Mouse (Mus musculus) neutrophil, adult 5-6 weeks (primary cell): ENCODE results near the gene Bicral. TPM values are rescaled to one million over a fixed set of nuclear protein-coding genes. Genes with fewer than 3 reads are reported as not detected.
"Not testable (repeated sequence)": the region's sequence is repeated elsewhere in the genome, so short reads cannot be mapped to it uniquely, and the experiment has no call there.

Source experiments
- ATAC-seq: fragments of 151-379, 151-347 bp; 2 replicates; pipeline ENCODE4 v1.8.0; 2017; ENCODE audit warnings: mild to moderate bottlenecking, moderate TSS enrichment; ENCODE audit not compliant: insufficient number of reproducible peaks, poor library complexity, low FRiP score, severe bottlenecking; ENCODE audit errors: extremely low read depth
- total RNA-seq: library from RNA; stranded (forward); fragments of 200-1000 nt; gene quantifications from 2 replicates; pipeline ENCODE4 v1.2.3, GENCODE M21; 2017

Bicral gene
- total RNA-seq, 1 experiment from 2014 or later = 41.3 TPM

DNA sequence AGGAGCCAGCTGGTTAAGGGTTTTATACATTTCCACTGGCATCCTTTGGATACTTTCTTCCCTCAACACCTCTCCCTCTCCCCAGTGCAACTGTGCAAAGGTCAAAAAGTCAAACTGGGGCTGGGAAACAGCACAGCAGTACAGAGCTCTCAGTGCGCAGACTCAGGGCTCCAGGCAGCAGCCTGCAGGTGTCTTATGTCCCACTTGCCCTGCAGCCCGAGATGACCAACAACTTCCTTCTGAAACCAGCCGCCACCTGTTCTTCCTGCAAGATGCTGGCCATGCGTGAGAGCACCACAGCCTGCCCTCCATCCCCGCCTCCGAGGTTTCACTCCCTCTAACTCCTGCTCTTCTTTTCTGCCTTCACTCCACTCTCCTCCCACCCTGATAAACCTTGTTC lies 5.6 kb downstream of the Bicral start:
- peak; percentile 37 for ATAC-seq

DNA sequence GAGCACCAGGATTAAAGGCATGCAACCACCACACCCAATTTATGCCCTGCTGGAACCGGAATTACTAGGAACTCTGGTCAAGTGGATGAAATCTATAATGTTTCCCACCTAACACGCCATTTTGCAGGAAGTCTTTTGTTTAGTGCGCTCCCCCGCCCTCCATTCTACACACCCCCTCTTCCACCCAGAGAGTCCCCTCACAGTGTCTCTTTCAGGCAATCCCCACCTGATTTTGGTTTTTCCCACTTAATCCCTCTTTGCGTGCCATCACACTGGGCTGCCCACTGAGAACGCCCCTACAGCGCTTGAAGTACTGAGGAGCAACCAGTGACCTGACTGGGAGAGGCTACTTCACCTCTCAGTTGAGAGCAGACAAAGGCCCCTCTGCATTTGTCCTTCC lies 11.1 kb downstream of the Bicral start:
- no peak for ATAC-seq

DNA sequence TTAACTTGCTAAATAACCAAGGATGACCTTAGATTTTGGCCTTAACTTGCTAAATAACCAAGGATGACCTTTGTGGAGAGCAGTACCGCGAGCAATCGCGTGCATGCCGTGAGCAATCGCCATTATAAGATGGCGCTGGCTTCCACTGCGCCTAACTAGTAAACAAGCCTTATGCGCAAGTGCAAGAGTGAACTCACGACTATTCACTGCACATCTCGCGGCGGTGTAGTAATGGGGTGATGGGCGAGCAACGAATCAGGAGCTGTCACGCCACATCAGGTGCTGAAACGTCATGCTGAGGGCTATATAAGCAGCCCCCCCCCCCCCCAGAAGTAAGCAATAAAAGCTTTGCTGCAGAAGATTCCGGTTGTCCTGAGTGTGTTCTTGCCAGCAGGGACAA lies 11.7 kb downstream of the Bicral start:
- not testable (repeated sequence) for ATAC-seq

DNA sequence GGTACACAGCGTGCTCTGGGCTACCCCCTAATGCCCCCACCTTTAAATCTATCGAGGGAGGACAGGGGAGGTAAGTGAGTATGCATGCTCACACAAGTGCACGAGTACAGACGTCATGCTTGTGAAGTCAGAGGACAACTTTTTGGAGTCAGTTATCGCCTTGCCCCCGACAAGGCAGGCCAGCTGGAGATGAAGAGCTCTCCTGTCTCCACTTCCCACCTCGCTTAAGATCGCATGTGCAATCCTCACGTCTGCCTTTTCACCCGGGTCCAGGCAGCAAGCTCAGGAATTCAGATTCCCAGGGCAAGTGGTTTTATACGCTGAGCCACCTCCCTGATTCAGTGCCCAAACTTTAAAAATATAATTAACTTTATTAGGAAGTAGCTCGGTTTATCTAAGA lies 13.0 kb downstream of the Bicral start:
- ATAC-seq = no peak

DNA sequence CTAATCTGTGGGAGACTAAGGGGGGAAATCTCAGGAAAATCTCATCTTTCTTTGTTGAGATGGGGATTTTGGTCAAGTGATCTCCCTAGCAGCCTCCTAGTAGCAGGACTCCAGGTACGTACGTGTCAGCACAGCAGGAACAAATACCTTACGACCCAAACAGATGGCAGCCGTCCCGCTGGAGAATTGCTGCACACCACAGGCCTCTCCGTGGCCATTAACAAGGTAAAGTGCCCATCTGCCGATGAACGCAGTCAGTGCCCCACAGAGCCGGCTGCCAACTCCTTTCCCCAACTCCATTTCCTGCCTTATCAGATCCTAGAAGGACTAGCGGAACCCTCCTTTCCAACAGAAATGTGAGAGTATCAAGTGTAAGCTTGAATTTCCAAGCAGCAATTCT lies 13.5 kb downstream of the Bicral start:
- no peak for ATAC-seq

DNA sequence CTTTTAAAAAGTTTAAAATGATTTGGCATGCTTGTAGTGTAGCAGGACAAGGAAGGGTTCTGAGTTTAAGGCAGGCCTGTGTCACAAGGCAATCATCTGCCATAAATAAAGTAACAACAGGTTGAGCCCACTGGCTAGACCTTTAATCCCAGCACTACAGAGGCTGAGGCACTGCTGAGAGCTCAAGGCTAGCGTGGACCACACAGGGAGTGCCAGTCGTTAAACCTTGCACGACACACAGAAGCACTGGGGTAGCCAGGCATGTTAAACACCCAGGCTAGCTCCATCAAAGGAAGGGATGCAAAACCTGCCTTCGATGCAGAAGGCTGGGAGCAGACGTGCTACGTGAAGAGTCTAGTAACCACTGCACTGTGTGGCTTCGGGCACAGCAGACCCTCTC lies 14.6 kb downstream of the Bicral start:
- ATAC-seq = no peak

DNA sequence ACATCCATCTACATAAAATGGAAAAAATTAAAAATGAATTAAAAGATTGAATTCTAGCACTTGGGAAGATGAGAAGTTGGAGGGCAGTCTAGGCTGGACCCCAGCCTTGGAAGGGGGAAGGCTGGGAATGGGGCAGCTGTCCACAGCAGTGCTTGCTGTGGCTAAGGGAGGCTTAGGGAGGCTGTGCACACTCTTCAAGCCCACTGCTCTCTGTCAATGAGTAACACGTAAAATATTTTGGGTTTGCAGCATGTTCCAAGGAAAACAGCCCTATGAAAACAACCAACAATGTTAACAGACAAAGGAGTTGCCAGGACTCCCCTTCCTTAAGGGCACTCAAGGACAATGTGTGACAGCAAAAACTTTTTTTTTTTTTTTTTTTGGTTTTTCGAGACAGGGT lies 15.3 kb downstream of the Bicral start:
- no peak for ATAC-seq

DNA sequence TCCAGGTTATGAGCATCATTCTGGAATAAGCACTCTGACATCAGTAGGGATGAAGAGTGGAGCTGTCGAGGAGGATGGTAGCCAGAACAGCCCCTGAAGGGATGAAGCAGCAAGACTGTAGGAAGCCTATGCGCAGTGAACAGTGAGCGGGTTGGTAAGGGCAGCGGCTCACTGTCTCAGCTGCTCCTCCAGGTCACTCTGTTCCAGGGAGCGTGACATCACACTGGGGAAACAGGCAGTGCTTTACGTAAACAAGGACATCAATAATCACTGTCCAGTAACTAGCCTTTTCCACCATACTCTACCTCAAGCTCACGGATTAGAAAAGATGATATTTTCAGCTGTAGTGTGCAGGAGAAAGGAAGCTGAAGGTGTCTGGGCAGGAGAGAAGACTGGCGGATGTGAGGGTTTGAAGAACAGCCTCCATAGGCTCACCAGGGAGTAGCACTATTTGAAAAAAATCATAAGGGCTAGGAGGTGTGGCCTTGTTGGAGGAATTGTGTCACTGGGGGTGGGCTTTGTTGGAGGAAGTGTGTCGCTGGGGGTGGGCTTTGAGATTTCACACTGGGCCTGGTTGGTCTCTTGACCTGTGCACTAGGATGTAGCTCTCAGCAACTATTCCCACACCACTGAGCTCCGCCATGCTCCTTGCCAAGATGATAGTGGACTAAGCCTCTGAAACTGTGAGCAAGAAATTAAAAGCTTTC lies 17.8 kb downstream of the Bicral start:
- no peak for ATAC-seq

DNA sequence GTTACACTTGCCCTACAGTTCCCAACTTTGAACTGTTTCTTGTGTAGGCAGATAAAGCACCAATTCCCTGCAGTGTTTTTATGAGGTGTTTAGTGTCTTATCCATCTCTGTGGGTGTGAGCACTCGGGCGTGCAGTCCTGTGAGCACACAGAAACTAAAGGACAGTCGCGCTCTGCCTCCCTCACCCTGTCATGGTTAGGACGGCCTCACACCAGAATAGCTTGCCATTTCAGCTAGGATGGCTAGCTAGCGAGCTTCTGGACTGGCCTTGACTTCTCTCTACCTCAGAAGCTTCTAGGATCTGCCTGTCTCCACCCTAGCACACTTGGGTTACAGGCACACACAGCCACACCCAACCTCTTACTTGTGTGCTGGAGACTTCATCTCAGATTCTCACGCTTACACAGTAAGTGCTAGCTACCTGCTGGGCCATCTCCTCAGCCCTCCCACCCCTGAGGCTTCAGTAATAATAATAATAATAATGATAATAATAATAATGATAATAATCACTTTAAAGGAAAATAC lies 19.8 kb downstream of the Bicral start:
- ATAC-seq = no peak

DNA sequence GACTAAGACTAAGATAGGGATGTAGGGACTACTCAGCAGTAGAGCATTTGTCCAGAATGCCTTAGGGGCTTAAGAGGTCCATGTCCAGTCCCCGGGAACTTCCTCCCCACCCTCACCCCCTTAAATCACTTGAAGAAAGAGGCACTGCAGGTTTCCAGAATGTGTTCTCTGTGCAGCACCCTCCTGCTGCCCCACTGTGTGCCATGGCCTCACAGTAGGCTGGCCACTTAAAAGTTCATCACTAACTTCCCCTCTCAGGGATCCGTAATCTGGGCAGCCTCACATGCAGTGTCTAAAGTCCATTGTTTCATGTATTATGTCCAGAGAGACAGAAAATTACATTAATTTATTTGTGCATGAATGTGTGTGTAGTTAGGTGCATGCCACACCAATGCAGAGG lies 20.4 kb downstream of the Bicral start:
- no peak for ATAC-seq

DNA sequence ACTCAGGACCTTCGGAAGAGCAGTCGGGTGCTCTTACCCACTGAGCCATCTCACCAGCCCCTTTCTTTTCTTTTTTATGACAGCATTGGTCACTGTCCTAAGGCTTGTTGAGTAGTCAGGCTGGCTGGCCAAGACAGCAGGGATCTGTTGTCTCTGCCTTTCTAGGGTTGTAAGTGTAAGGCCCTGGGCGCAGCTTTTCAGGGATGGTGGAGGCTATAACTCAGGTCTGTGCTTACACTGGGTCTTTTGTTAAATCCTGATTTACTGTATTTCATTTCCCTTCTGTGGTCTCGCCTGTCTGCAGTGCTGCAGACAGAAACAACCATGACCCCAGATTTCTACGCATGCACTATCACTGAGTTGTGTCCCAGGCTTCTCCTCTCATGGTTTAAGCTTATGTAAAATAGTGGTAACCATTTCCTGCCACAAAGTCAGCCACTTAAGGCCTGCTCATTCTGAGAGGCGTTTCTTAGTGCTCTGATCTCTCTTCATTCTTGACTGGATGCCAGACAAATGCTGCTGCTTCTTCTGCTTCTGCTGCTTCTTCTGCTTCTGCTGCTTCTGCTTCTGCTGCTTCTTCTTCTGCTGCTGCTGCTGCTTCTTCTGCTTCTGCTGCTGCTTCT lies 23.1 kb downstream of the Bicral start:
- peak; percentile 62; the same call in 1 of the 2 replicates for ATAC-seq

DNA sequence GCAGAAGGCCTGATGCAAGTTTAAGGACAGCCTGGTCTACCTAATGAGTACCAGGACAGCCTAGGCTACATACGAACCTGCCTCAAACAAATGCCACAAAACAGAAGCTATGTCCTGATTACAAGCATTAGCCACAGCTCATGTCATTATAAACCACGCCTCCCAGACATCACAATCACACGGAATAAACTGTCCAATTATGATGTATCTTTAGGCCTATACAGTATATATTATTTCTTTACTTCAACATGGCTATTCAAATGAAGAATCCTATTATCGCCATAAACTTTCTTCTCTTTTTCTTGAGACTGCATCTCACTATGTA lies 25.3 kb downstream of the Bicral start:
- ATAC-seq = no peak

DNA sequence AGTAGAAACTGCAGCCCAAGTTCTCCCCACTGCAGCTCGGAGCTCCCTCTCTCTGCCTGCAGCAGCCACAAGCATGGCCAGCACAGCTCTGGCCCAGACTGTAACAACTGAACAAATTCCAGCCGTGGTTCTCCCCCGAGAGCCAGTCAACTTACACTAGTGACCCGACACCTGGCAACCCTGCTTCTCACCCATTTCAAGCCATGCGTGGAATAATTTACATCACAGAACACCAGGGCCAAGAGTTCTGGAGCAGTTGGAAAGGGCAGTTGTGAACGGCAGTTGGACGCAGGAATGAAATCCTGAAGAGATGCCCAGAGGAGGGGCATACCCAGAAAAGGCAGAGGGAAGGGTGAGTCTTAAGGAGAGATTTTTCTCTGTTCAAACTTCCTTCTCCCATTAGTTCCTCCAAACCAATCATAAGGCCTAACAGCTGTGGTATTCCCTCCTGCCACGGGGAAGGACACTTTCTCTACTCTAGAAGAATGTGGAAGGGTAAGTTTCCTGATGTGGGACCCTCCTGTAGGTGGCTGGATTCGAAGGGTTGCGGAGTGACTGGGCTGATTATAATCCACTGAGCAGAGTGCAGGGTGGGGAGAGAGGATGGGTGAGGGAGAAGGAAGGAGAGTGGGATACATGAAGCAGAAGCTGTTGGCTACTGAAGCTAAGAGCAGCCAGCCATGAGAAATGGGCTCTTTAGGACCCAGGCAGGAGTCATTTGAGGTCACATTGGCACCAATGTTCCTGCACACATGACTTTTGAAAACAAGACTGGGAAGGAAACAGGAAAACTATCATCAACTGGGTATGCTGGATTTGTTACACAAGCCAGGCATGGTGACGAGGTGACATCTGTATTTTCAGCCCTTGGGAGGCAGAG lies 25.9 kb downstream of the Bicral start:
- ATAC-seq = no peak

DNA sequence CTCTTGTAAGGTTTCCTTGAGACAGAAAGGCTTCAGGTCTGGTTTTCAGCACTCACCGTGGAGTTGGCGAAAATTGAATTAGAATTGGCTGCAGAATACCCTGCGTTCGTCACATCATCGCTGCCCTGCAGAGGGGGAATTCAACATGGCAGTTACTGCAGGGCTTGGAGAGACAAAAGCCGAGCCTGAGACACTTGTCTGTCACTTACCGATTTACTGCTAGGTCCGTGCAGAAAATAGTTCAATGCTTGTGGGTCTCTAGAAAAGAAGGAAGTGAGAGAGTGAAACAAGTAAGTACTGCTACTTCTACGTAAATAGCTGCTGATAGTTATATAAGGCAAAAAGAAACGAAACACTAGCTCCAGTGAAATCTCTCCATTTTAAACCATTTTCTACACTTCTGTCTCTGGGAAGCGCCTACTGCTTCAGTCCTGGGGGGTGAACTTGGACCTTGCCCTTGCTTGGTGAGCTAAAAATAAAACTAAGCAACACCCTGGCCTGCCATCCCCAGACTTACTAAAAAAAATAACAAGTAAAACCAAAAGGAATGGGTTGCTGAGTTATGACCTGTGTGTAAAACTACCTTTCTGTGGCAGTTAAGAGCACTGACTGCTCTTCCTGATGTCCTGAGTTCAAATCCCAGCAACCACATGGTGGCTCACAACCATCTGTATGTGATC lies 28.3 kb downstream of the Bicral start:
- peak; percentile 65 for ATAC-seq

DNA sequence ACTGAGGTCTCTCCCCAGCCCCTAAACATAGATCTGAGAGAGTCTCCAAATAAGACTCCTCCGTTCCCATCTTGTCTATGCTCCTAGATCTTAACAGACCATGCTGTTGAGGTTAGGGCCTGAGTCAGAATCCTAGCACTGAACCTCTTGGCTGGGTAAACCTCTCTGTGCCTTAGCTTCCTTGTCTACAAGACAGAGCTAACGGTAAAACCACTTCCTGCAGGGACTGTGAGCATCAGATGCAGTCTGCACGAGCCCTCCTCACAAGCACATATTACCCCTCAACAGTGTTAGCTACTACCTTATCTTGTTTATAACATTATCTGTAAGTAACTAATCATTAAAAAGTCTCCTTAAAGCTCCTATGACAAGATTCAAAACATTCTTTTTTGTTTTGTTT lies 29.3 kb downstream of the Bicral start:
- ATAC-seq = peak; percentile 22; the same call in 1 of the 2 replicates

DNA sequence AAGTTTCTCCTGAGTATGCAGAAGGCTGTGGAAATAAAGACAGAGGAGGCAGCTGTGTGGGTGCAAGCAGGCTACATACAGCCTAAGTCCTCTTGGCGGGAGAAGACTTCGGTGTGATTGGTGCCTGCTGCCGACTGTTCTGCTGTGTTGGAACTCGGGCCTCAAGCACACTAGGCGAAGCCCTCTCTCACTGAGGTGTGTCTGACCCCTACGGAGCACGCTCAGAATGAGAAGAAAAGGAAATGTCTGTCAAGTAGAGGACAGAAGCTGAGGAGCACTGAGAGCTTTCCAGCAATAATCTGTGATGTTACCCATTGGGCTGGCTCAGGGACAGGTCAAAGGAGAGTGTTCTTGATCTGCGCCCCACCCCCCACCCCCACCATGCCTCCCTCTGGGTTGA lies 35.2 kb downstream of the Bicral start:
- no peak for ATAC-seq

DNA sequence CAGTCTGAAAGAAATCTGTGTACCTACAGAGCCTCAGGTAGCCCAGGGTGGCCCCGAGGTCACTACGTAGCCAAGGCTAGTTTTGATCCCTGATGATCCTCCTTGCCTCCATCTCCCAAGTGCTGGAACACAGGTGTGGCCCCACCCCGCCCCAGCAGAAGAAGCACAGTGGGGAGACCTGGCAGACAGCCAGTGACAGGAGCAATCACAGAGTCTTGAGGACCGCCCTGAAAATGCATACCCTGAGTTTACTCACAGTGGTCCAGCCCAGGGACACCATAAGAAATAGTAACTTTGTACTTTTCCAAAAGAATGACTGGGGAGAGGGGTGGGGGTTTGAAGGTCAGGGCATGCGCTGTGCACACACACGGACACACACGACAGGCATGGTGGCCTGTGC lies 37.7 kb downstream of the Bicral start:
- ATAC-seq = no peak

DNA sequence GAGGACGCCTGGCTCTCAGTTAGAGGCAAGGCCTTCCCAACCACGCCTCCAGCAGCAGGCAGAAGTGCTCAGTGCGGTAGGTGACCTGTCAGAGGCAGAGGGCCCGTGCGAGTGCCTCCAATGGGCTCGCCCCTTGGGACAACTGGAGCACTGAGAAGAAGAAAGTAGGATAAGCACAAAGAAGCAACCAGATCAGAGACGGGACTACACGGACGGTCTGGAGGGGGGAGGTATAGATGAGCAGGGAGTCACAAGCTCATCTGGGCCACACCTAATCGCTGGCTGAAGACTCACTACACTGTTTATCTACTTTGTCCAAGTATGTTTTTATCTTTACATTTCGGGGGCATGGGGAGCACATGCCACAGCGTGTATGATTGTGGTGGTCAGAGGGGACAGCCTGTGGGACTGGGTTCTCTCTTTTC lies 40.5 kb downstream of the Bicral start:
- ATAC-seq = no peak

DNA sequence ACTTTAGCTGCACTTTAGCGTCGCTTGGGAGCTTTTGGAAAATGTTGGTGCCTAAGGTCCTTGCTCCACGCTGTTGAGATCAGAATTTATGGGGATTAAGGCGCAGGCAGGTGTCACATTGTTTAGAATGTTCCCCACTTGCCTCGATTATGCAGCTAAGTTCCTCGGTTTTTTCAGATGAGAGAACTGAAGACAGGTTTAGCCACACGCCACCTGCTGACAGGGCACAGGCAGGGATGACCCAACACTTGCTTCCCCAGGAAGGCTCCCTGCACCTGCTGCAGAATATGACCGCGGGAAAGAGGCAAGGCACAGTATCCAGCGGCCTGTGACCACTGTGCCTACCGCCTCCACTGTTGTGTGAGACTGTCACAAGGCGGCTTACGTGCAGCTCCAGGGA lies 42.0 kb downstream of the Bicral start:
- ATAC-seq = no peak
